Mouse (Mus musculus) gastrocnemius, postnatal 25 days (tissue): ENCODE measurements around the gene Hid1. TPM values are rescaled to one million over a fixed set of nuclear protein-coding genes. Genes with fewer than 3 reads are reported as not detected.
"Not testable (repeated sequence)": the region's sequence is repeated elsewhere in the genome, so short reads cannot be mapped to it uniquely, and the experiment has no call there.

Experiments
- DNase-seq: peaks from one replicate; pipeline ENCODE4 v3.0.0; 2022
- long read RNA-seq, 2 experiments: library from polyadenylated mRNA; stranded (forward); transcript quantifications; one replicate each; pipeline ENCODE4 v2.0.0; 2021
- total RNA-seq, 2 experiments: library from RNA; stranded (reverse); gene quantifications; 1 replicate in 1 of 2; 2 replicates in 1 of 2; pipeline ENCODE4 v1.2.3; 2021

The Hid1 gene
- 1 to 10 TPM; 1.4 to 2.8 TPM for total RNA-seq
- long read RNA-seq, experiment 1, partial matches to known transcripts: 0 of 1 reads
- long read RNA-seq, experiment 1, other reads (novel, unspliced or antisense): 1 of 1 reads
- long read RNA-seq, experiment 2: 0 reads

DNA sequence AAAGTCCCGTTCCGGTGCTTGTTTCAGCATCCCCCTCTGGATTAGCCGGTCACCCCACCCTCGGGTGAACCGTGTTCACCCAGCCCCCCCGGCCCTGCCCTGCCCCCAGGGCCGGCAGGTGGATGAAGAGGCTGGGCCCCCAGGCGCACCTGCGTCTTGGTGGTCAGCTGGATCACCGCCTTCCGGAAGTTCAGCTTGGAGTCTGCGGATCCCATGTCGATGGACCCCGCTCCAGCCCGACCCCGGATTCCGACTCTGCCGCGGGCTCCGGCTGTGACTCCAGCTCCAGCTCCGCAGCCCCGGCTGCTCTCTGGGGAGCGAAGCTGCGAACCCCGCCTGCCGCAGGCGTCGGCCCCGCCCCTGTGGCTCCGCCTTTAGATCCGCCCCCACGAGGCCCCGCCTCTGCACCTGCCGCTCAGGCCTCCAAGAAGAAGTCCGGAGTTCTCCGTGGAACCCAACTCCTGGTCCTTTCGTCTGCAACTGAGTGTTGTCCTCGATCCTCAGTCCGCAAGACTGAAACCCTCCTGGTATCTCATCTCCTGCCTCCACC lies at the start of gene Hid1:
Gene Hid1, minus strand, starts transcription at position 362 of the 550 bp plus-strand sequence.
- DNase-seq: peak; percentile 77

DNA sequence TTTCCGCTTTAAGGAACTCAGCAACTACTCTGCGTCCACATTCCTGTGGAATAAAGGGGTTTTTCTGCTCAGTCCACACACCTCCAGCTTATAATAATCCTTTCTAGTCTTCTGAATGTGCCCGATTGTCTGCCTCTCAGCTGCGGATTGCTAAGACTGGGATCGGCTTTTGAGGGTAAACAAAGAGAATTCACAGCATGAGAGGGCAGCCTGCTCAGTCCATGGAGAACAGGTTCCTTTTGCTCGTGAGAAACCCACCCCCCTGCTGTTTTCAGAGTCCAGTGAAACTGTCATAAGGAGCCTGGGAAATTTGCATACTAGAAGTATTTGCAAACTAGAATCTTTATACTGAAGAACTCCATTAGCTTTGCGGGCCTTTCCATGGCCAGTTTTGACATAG lies 42.0 kb upstream of the Hid1 start:
- DNase-seq: no peak

DNA sequence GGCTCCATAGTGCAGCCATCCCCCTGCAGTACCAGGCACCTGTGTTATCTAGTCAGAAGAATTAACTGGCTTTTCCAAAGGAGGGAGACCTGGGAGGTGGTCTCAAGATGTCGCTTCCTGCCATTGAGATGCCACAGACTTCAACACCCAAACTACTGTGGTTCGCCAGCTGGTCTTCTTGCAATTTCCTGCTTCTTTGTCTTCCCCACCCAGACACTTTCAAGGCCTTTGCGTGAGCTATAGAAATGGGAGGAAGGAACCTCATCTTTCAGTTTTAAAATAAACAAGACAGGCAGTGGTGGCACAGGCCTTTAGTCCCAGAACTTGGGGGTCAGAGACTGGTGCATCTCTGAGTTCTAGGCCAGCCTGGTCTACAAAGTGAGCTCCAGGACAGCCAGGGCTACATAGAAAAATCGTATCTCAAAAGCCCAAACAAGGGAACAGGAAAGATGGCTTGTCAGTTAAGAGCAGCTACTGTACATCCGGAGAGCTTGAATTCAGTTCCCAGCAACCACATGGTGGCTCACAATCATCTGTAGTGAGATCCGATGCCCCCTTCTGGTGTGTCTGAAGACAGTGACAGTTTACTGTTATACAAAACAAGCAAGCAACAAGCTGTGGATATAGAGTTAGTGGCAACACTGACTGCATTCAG lies 40.8 kb upstream of the Hid1 start:
- no peak for DNase-seq

DNA sequence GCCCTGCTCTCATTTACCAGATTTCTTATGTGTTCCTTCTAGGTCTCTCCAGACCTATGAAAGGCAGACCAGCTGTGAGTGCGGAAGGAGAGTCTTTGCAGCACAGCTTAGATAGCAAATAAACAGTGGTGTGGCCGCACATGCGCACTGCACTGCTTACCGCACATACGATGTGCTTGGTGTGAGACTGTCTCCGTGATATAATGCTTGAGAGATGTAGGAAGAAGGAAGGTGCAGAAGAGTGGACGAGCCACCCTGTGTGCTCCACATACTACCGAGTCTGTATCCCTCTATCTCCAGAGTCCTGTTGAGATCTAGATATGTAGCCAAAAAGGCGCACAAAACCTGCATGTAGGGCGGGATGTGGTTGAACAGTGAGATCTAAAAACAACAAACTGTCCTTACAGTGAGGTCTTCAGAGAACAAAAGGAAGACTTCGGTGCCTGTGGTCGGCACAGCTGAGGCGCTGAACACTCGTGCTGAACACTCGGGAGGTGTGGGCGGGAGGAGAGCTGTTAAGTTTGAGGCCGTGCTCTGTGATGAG lies 39.4 kb upstream of the Hid1 start:
- no peak for DNase-seq

DNA sequence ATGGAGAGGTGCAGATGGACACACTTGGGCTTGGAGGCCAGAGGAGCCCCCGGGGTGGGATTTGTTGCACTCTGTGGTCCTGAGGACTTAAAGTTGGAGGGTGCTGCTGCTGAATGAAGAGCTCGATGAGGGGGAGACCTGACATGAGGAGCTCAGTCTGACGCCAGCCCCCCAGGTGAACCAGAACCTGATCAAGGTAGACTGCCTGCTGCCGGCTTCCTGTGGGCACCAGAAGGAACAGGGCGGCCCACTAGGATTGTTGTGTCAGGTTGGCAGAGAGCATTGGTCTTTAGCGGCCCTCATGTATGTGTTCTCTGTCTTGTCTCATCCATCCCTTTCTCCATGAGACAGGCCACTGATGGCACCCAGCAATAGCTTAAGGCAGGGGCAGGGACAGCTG lies 38.2 kb upstream of the Hid1 start:
- DNase-seq: no peak

DNA sequence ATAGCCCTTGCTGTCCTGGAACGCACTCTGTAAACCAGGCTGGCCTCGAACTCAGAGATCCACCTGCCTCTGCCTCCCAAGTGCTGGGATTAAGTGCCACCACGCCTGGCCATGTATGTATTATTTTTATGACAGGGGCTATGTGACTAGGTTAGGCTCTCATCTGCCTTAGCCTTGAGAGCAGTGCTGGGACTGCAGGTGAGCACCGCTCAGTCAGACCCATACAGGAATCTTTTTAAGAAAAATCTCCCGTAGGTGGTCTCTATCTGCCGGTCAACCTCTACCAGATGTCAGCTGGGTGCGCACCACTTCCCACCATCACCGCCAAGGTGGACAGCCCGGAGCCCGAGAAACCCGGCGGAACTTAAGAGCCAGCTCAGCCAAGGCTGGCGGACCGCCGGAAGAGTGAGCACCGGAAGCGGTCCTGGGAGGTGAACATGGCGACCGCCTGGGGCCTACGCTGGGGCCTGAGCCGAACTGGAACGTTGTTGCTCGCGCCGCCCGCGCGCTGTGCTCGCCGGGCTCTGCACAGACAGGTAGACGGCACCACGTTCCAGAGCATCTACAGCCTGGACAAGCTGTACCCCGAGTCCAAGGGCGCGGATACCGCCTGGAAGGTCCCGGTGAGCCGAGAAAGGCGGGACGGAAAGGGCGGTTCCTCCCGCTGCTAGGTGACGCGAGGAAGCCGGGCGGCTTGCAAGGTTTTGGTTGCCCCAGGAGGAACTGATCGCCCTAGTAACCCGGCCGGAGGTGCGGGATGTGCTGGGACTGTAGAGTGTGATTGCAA lies 36.0 kb upstream of the Hid1 start, which contains the start of gene Mrpl58:
Gene Mrpl58, plus strand, starts transcription at position 415 of the 787 bp plus-strand sequence.
- DNase-seq: peak; percentile 84

DNA sequence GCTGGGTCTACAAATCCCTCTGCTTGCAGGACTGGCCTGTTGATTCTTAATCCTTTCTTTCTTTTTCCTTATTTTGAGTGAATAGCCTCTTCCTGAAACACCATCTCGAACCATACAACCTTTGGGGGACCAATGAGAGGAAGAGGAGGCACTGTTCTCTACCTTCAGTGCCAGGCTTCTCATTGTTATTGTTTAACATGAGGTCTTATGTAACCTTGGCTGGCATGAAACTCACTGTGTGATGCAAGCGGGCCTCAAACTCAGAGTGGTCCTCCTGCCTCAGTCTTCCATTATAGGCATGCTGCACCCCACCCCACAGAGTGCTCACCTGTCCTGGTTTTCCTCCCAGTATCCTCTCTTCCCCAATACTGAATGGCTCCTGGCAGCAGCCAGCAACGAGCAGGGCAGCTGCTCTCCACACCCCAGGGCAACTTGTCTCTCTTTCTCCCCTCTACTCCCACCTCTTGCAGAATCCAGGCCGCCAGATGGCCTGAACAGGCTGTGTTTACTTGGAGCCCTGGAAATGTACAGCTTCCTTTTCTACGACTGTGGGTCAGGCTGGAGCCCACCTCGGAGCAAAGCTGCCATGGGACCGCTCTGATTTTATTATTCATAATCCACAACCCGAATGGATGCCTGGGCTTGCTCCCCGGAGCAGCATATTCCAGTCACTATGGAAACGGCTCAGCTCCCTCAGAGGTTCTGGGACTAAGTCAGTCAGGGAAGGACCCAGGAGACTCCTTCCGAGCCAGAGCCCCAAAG lies 33.3 kb upstream of the Hid1 start:
- DNase-seq: no peak

DNA sequence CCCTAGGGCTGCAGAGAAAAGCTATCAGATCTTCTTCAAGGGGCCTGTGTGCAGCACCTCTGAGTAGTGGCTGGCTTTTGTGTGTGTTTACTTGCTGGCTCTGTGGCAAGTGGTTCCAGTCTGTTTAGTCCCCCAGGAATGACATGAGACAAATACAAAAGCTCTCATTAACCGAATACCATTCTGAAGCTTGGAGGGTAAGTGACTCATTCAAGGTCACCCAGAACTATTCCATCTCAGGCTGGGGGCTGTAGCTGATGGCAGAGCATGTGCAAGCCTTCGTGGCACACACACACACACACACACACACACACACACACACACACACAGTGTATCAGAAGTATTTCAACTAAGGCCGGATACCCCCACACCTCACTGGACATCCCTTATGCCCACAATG lies 32.6 kb upstream of the Hid1 start:
- no peak for DNase-seq

DNA sequence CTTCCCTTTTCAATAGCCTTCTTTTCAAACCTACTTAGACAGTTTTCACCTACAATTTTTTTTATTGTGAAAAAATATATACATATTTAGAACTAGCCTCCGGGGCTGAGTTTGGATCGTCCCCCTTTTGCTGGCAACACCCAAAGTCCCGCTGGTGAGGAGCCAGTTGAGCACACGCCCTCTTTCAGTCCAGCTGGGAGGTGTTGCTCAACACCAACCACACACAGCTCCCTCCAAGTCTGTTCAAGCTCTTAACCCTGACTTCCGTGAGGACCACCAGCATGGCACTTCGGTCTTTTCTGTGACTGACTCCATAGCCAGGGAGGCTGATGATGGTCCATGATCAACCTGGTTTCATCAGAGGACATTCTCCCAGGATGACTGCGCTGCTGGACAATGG lies 30.5 kb upstream of the Hid1 start:
- no peak for DNase-seq

DNA sequence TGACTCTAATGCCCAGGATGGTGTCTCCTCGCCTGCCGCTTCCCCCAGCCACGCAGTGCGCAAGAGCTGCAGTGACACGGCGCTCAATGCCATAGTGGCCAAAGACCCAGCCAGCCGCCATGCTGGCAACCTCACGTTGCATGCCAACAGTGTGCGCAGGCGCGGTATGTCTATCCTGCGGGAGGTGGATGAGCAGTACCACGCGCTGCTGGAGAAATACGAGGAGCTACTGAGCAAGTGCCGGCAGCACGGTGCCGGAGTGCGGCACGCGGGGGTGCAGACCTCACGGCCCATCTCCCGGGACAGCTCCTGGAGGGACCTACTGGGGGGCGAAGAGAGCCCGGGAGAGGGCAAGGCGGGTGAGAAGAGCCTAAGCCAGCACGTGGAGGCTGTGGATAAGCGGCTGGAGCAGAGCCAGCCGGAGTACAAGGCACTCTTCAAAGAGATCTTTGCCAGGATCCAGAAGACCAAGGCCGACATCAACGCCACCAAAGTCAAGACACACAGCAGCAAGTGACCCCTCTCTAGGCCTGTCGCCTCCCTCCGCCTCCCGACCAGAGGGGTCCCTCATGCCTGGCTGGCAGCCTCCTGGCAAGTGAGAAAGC lies 26.3 kb upstream of the Hid1 start:
- no peak for DNase-seq

DNA sequence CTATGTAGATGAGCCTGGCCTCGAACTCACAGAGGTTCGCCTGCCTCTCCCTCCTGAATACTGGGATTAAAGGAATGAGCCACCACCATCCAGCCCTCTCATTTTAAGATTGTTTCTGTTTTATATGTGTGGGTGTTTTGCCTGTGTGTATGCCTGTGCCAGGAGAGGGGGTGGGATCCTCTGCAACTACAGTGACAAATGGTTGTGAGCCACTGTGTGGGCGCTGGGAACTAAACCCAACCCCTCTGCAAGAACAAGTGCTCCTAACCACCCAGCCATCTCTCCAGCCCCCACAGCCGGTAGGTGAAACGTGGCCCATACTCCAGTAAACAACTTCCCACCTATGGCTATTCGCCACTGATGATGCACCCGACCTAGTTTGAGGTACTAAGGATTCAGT lies 23.8 kb upstream of the Hid1 start:
- DNase-seq: no peak

DNA sequence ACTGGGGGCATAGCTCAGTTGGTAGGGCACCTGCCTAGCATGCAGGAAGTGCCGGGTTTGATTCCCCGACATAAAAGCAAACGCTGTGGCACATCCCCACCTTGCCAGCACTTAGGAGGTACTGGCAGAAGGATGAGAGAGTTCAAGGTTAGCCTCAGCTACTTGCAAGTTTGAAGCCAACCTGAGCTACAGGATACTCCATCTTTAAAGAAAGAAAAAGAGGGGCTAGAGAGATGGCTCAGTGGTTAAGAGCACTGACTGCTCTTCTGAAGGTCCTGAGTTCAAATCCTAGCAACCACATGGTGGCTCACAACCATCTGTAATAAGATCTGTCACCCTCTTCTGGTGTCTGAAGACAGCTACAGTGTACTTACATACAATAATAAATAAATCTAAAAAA lies 19.3 kb upstream of the Hid1 start:
- not testable (repeated sequence) for DNase-seq

DNA sequence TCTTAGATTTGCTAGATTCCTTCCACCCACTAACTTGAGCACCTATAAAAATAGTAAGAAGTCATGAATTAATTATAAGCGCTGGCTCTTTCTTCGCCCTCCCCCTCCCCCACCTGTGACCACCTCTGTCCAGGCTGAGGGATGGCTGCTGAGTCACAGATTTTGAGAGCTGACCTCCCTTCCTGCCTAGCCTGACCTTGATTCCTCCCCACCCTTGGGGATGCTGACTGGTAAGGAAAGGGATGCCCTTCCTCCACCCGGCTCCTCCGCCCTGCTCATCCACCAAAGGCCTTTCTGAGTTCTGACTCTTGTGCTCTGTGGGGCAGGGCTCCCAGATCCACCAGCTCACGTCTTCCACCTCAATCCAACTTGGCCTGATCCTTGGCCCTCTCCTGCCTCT lies 17.0 kb upstream of the Hid1 start:
- no peak for DNase-seq

DNA sequence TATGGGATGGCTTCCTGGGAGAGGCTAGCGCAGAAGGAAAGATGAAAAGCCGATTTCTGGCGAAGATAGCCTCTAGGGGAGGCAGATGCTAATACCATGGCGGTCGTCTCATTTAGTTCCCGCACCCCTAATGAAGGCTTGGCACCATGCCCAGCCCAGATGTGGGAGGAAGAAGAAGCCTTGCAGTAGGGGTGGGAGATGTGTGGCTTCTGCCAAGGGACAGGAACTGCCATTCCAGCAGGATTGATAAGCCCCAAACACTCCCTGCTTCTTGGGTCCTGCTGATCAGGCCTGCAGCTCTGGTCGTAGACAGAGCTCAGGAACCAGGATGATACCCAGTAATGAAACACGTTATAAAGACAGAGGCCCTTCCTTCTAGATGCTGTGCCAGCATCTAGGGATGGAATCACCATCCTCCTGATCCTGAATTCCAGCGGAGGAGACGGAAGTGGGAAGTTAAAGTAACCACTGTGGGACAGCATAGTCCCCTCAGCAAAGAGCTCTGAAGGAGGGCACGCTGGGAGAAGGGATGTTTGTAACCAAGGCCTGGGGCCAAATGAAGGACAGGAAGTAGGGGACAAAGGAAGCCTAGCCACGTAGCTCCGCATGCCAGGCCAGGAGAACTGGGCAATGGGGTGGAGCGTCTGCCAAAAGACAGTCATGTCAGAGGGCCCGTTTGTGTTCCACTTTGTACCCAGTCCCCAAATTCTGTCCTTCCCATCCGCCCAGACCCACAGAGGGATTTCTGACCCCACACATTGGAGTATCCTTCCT lies 16.3 kb upstream of the Hid1 start:
- DNase-seq: no peak

DNA sequence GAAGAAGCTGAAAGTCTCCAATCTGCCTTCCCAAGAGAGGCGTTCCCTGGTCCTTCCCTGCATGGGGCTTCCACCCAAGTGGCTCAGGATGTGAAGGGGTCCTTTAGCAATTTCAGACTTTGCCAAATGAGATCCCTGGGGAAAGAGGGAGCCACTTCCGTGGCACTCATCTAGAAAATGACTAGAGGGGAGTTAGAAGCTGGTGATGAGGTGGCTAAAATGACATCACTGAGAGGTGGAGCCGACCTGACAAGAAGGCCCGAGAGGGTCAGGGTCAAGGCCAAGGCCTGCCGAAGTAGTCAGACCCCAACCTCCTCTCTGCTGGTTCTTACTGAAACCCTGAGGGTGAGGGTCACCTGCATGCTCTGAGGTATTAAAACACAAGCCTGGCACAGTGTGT lies 15.3 kb upstream of the Hid1 start:
- DNase-seq: no peak

DNA sequence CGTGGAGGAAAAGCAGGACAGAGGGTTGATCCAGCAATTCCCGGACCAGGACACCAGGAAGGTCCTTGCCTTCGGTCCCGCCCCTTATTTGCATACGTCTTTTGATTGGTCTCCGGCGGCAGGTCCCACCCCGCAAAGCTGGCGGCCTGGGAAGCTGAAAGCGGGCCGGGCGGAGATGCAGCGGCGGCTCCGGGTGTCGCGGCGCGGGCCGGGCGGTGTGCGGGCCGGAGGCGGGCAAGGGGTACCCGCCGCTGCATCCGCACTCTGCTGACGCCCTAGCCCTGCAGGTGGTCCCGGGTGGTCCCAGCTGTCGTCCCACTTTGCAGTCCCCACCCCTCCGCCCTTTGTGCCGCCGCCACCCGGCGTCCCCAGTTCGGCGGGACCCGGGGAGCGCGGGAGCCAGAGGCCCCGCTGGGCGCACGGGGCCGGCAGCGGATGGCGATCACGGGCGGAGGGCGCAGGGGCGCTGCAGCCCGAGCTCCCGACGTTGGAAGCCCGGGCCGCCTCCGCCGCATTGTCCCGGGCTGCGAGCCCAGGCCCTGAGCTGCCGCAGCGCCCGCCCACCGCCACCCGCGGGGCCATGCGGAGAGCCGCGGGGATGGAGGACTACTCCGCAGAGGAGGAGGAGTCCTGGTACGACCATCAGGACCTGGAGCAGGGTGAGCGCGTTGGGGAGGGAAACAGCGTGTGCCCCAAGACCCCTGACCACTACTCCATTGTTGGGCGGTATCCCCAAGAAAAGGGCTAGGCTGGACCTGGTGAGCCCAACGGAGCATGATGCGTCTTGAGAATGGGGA lies 14.4 kb upstream of the Hid1 start, which contains the start of gene Cdr2l:
Gene Cdr2l, plus strand, starts transcription at position 174 of the 797 bp plus-strand sequence.
- DNase-seq: peak; percentile 92

DNA sequence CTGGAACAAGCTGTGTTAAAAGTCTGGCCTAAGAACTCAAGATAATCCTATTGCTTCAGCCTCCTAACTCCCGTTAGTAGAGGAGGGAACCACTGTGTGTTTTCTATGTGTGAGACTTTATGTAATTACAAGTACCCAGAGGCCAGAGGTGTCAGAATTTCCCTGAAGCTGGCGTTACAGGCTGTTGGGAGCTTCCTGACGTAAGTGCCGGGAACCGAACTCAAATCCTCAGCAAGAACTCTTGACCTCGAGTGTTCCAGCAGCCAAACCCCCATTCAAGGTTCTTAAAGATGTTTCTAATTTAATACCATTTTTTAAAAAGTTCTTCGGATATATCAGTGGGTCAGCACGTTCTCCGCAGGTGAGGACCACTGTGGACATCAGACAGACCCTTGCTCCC lies 13.7 kb upstream of the Hid1 start:
- DNase-seq: no peak

DNA sequence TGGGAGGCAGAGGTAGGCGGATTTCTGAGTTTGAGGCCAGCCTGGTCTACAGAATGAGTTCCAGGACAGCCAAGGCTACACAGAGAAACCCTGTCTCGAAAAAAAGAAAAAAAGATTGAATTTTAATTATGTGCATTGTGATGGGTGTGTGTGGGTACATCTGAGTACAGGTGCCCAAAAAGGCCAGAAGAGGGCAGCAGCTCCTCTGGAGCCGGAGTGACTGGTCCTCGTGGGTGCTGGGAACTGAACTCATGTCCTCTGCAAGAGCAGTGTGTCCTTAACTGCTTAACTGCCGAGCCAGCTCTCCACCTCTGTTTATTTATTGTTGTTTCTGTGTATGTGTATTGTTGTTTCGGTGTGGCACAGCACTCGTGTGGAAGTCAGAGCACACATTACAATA lies 10.3 kb upstream of the Hid1 start:
- no peak for DNase-seq

DNA sequence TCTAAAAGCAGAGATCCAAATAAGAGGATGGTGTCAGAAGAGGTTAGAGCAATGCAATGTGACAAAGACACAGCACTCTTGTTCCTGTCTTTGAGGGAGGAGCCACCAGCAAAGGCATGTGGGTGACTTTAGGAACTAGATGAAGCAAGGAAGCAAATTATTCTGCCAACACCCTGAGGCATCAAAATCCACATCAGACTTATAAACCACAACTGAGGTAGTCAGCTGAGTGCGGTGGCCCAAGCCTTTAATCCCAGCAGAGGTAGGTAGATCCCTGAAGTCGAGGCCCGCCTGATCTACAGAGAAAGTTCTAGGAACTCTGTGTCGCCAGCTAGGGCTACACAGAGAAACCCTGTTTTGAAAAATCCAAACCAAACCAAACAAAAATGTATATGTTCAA lies 9.7 kb upstream of the Hid1 start:
- DNase-seq: no peak

DNA sequence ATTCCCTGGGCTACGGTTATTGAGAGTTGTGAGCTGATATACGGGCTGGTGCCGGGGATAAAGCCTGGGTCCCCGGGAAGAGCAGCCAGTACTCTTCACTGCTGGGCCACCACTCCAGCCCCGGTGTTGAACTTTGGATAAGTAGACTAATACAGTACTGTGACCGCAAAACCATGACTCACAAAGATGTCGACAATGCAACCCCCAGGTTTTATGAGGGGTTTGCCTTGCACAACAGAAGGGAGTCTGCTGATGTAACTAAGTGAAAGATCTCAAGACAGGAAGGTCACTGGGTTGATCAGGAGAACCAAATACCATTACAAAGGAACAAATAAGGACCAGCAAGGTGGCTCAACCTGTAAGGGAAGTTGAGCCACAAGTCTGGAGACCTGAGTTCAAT lies 9.2 kb upstream of the Hid1 start:
- DNase-seq: no peak
